Mouse (Mus musculus) thymus, postnatal 25 days (tissue): Measurements from ENCODE around the gene Man1c1.
A peak's percentile ranks its signal among the peaks of the same experiment; 100 is the strongest.

Experiments
- DNase-seq: peaks from one replicate; pipeline ENCODE4 v3.0.0; 2022

Gene Man1c1

DNA sequence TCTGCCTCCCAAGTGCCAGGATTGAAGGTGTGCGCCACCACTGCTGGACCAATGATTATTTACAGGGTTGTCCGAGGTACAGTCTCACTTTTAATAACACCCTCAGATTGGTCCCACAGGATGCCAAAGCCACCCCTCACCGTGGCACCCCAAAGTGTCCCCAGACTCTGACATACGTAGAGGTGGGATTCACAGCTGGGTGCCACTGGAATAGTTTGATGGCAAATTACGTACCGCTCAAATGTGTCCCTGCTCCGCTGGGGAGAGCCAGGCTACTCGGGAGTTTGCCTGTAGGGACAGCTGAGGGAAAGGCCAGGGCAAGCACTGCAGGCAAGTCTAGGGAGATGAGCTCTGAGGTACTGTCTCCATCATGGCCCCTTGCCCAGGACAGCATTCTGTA, 30.9 kb downstream of the Man1c1 start:
- no peak for DNase-seq

DNA sequence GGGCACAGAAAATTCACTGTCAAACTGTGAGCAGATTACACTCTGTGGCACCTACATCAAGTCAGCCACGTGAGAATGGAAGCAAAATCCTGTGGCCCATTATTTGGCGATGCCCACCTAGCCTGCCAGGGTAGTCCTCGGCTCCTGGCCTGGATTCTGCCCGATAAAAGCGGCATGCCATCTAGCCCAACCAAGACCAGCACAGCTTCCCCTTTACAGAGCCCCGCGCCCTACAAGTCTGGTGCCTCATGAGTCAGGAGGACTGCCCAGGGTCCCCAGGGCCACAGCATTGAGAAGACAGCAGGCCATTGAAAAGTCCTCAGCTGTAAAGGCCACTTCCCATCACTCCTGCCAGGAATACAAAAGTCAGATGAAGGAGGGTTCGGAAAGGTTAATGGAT, 31.8 kb downstream of the Man1c1 start:
- DNase-seq: no peak

DNA sequence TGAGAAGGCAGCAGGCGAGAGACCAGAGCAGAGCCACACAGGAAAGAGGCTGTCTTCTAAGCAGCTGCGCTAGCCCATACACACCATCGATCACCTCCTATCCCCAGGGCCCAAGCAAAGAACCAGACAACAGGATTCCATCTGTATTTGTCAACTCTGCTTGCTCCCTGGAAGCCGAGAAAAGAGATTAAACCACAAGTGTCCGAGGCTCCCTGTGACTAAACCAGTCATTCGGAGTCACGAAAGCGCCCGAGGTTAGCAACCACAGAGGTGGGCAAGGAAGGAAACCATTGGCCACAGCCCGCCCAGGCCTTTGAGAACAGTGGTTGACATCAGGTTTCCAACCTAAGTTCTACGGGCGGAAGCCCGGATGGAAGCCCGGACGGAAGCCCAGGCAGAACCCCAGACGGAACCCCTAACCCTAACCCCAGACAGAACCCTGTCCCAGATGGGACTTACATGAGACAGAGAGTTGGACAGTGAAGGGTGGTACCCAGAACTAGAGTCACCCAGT, 32.4 kb downstream of the Man1c1 start:
- no peak for DNase-seq

DNA sequence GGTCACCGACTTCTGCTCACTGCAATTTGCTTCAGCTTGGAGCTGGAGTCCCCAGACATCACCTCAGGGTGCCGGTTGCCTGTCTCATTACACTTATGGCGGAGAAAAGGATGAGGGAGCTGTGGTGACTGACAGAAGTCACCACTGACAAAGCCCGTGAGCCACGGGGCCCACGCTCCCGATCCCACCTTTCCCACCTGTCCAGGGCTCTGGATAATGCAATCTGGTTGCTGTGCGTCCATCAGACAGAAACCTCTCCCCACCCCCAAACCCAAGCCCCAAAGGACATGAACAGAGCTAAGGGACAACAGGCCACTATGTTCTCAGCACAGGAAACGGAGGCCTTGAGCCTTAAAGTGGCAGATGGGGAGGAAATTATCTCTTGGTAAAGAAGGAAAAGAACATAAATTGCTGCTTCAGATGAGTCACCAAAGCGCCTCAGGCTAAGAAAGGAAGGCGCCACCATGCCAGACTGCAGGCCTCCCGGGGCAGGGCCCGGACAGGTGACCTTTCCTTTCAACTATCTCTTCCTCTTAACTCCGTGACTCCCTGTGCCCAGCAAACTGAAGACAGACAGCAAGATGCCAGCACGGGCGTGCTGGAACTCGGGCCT, 34.2 kb downstream of the Man1c1 start:
- DNase-seq: no peak

GRCm38 (mm10) chr4:134668355-134669028, 35.6 kb downstream of the Man1c1 start:
- no peak for DNase-seq

- DNase-seq: no peak
Observed at GRCm38 (mm10) chr4:134666391-134666790, 37.7 kb downstream of the Man1c1 start.

- DNase-seq: no peak
Observed at GRCm38 (mm10) chr4:134663052-134663451, 41.0 kb downstream of the Man1c1 start.

DNA sequence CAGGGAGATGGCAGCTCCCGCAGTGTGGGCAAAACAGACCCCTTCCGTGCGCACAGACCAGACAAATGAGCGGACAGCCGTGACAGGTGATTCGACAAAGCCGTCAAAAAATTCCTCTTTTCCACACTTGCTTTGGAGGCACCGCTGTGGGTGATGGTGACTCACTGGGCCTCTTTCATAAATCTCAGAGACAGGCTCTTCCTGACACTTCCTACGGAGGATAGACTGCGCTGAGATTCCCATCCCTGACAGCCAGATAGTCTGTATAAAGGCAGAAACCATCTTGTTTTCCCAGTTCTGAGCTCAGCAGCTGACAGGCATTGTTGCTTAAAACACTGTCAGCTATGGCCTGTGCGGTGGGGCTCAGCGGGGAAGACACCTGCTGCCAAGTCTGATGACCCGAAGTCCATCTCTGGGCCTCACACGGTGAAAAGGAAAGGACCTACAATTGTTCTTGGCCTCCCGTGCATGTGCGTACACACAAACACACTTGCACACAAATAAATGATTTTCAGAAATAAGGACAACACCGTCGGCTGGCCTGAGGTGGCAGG, 43.4 kb downstream of the Man1c1 start:
- DNase-seq: no peak

- no peak for DNase-seq
Observed at GRCm38 (mm10) chr4:134659354-134660301, 44.5 kb downstream of the Man1c1 start.

GRCm38 (mm10) chr4:134657473-134657872, 46.6 kb downstream of the Man1c1 start:
- no peak for DNase-seq

- DNase-seq: peak; percentile 21
Observed at GRCm38 (mm10) chr4:134654391-134654790, 49.7 kb downstream of the Man1c1 start.

DNA sequence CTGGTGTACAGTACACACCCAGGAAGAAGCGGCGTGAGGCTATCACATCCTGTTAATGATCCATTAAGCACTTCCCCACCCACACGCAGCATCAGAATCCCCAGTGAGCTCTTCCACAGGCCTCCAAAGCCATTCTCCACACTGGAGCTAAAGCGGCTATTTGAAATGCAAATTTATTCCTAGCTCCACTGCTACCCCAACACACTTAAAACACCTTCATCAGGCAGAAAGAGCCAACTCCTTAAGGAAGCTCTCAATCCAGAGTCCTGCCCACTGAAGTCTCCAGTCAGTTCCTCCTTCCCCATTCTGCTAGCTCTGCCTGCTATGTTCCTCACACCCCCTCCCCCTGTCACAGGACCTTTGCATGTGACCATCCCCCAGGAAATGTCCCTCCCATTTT, 51.4 kb downstream of the Man1c1 start:
- no peak for DNase-seq

GRCm38 (mm10) chr4:134652151-134652550, 51.9 kb downstream of the Man1c1 start:
- DNase-seq: no peak

GRCm38 (mm10) chr4:134651358-134651757, 52.7 kb downstream of the Man1c1 start:
- DNase-seq: no peak

DNA sequence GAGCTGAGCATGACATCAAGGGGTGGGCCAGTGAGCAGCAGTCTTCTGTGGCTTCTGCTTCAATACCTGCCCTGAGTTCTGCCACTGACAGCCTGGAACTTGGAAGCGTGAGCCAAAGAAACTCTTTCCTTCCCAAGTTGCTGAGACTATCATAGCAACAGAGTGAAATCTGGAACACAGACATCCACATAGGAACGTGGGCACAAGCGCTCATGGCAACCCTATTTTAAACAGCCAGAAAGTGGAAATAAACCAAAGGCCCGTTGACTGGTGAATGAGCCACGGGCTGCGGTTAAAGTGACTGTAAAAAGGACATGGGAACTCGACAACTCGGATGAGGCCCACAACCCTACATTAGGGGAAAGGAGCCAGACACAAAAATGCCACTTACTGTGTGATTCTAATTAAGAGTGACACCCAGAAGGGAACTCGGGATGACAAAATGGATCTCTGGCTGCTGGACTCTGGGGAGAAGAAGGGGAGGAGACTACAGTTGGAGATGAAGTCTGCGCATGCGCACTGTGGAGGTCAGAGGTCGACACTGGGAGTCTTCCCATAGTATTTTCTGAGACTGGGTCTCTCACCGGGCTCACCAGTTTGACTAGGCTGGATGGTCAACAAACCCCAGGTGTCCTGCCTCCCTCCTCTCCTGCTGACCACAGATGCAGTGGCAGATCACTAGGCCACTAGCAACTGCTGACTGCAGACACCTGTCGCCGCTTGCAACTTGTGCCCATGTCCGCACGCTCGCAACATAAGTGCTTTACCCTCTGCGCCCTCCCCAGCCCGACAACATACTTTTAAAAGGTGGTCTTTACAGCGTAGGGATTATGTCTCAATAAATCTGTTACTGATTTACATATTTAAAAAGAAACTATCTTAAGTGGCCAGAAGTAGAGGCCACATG, 58.8 kb downstream of the Man1c1 start:
- no peak for DNase-seq

GRCm38 (mm10) chr4:134644410-134644809, 59.7 kb downstream of the Man1c1 start:
- DNase-seq: peak; percentile 12

DNA sequence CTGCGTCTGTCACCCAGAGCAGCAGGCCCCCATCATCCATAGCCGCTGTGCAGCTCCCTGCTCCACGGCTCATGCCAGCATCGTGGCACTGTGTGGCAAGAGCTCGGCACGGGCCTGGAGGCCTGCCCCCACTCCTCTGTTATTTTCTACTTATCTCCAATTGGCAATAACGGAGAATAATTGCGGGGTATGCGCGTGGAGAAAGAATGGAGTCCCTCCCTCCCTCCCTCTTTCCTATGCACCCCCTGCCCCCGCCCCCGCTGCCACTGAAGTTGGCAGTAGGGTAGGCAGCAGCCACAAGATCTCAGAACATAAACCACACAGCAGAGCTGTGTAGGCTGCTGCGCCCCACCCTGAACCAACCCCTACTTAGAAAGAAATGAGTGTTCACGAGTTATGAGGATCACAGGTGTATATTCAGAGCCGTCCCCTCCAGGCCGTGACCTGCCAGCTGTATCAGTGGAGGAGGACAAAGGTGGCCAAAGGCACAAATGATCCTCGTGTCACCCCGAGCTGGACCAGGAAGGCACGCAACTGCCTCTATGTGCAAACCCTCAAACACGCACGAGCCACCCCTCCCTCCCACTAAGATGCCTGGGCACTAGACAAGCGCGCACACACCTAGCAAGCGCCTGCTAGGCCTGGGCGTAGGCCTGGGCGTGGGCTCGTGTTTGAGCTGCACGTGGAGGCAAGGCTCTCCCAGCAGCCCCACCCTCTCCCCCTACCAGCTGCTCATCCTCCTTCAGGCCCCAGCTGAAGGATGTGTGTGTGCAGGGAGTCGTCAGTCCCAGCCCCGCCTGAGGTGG, 62.2 kb downstream of the Man1c1 start:
- DNase-seq: peak; percentile 40

GRCm38 (mm10) chr4:134639325-134639724, 64.8 kb downstream of the Man1c1 start:
- no peak for DNase-seq

- DNase-seq: no peak
Observed at GRCm38 (mm10) chr4:134638111-134638550, 66.0 kb downstream of the Man1c1 start.

GRCm38 (mm10) chr4:134636406-134636805, 67.7 kb downstream of the Man1c1 start:
- no peak for DNase-seq

GRCm38 (mm10) chr4:134634001-134634400, 70.1 kb downstream of the Man1c1 start:
- DNase-seq: no peak
